Mouse (Mus musculus): ENCODE measurements around the gene Ccnt1.

- TF ChIP-seq CTCF (IDR thresholded peaks at IDR 0.05; ENCODE audit: borderline replicate concordance, insufficient read depth, low read length) (no peak), POLR2A (IDR thresholded peaks at IDR 0.05; ENCODE audit: low read depth, low read length) (no peak)
These were observed 43.5 kb downstream of the Ccnt1 start for GRCm38 (mm10) chr15:98527056-98527771.

Data from embryonic fibroblast, embryonic 13.5 days (primary cell).